Mouse (Mus musculus) C2C12 (cell line): Measurements from ENCODE around the gene Cd5l.
"Not testable (repeated sequence)": the region's sequence is repeated elsewhere in the genome, so short reads cannot be mapped to it uniquely, and the experiment has no call there.

Experiments
- CTCF ChIP-seq: IDR thresholded peaks from one replicate; pipeline ENCODE4 v1.5.1; 2011; ENCODE audit not compliant: control insufficient read depth, insufficient read depth, insufficient read length
- MAX ChIP-seq: IDR thresholded peaks from one replicate; pipeline ENCODE4 v1.6.1; 2011; ENCODE audit warnings: mild to moderate bottlenecking, control low read depth
- MYOG ChIP-seq: IDR thresholded peaks from one replicate; pipeline ENCODE4 v1.6.1; 2011; ENCODE audit not compliant: control insufficient read depth, insufficient read length; ENCODE audit errors: extremely low read depth
- USF1 ChIP-seq: IDR thresholded peaks from one replicate; pipeline ENCODE4 v1.6.1; 2011; ENCODE audit warnings: low read depth, mild to moderate bottlenecking, control low read depth, moderate library complexity

DNA sequence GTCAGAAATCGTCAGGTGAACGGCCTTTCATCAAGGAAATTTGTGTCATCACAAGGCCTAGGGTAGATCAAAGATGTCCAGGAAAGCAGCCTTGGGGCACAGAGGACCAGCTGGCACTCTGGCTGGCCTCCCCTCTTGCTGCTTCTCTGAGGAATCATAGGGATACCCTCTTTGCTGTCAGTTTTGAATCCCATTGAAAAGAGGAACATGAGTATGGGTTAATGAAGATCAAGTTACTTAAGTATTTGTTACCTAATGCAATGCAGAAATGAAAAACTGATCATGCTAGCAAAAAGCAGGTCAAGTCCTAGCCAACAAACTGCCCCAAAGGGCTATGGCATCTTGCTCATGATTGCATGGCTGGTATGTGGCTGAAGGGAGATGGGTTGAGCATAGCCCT, 6.7 kb upstream of the Cd5l start:
- TF ChIP-seq CTCF, MAX, USF1, MYOG: not testable (repeated sequence)
